In the genomic region with DNA sequence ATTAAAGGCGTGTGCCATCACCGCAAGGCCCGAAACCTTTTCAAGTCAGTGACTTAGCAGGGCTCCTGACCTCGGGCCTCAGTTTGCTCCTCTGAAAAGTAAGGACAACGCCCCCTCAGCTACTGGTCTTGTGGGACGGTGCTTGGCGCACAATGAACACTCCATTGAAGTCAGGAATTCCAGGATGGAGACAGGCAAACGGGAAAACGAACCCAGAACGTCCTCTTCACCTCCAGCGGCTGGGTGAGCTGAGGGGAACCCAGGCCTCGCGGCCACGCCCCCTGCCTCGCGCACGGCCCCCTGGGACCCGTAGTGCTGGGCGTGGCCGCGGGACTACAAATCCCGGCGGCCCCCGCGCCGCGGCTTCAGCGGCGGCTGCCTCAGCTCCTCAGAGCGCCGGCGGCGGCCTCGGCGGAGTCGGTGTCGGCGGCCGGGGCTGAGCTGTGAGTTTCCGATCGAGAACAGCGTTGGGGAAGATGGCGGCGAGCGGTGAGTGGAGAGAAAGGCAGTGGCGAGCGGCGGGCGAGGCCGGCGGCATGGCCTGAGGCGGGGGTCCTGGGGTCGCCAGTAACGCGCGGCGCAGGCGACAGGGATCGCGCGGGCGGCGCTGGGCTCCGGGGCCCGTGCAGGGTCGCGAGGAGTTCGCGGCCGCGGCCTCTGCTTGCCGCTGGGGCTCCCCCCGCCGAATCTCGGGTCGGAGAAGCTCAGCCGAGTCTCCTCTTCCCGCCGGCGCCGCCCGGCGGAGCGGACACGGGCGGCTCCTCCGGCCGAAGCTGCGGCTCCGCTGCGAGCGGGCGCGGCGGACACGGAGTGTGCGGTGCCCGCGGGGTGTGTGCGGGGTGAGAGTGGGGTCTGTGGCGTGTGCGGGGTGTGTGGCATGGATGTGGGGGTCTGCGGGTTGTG, we compare ENCODE assay signal across 8 mouse cellular contexts. TPM values are rescaled to one million over a fixed set of nuclear protein-coding genes. Genes with fewer than 3 reads are reported as not detected.
A peak's percentile ranks its signal among the peaks of the same experiment; 100 is the strongest.
DNase-seq lines count a peak whose midpoint lies in the region; ATAC-seq lines count a peak whose summit lies in the region.

Ncoa3 (plus strand) TSS at position 367 of the 903 bp plus-strand sequence.

- peak within 1 kb of the TSS; percentile 92 for H3K9ac ChIP-seq in forebrain, embryonic 11.5 days (ENCODE audit: low read length)
- H3K9ac ChIP-seq in heart, embryonic 16.5 days (ENCODE audit: low read length): peak within 1 kb of the TSS; percentile 95
- peak within 1 kb of the TSS; percentile 72 for H3K9ac ChIP-seq in liver, embryonic 15.5 days
- H3K9ac ChIP-seq in neural tube, embryonic 12.5 days: peak within 1 kb of the TSS; percentile 97

- H3K27ac ChIP-seq in forebrain, embryonic 11.5 days (ENCODE audit: low read depth, low read length): peak within 1 kb of the TSS; percentile 37; the same call in 1 of the 2 replicates
- H3K27ac ChIP-seq in heart, embryonic 16.5 days (ENCODE audit: low read length): peak within 1 kb of the TSS; percentile 85
- peak within 1 kb of the TSS; percentile 69 for H3K27ac ChIP-seq in liver, embryonic 15.5 days (replicated peaks)
- H3K27ac ChIP-seq in neural tube, embryonic 12.5 days: peak within 1 kb of the TSS; percentile 82

- peak within 1 kb of the TSS; percentile 89 for H3K4me3 ChIP-seq in forebrain, embryonic 11.5 days (ENCODE audit: low read depth, low read length)
- H3K4me3 ChIP-seq in heart, embryonic 16.5 days (ENCODE audit: low read length): peak within 1 kb of the TSS; percentile 93
- peak within 1 kb of the TSS; percentile 77 for H3K4me3 ChIP-seq in liver, embryonic 15.5 days (replicated peaks)
- H3K4me3 ChIP-seq in neural tube, embryonic 12.5 days: peak within 1 kb of the TSS; percentile 95

- ATAC-seq in CD4-positive, CD25-positive, alpha-beta regulatory T cell, adult 4 months: peak; percentile 93
- ATAC-seq in forebrain, embryonic 11.5 days (replicated peaks; ENCODE audit: low FRiP score): peak; percentile 95
- peak; percentile 97 for ATAC-seq in heart, embryonic 16.5 days (replicated peaks; ENCODE audit: extremely low read depth, insufficient read depth, low FRiP score)
- ATAC-seq in liver, embryonic 15.5 days (ENCODE audit: insufficient read depth): peak; percentile 98
- ATAC-seq in neural tube, embryonic 12.5 days (ENCODE audit: low FRiP score, low read depth): peak; percentile 95

- H3K9me3 ChIP-seq in forebrain, embryonic 11.5 days (ENCODE audit: control insufficient read depth, low read length): peaks cover 2% of the 10 kb centered on the region; the same call in 1 of the 2 replicates
- no peaks in the 10 kb centered on the region for H3K9me3 ChIP-seq in heart, embryonic 16.5 days (replicated peaks; ENCODE audit: control insufficient read depth, low read length)
- no peaks in the 10 kb centered on the region; the same call in 1 of the 2 replicates for H3K9me3 ChIP-seq in liver, embryonic 15.5 days (replicated peaks)
- no peaks in the 10 kb centered on the region for H3K9me3 ChIP-seq in neural tube, embryonic 12.5 days

- no peaks in the 10 kb centered on the region for H3K36me3 ChIP-seq in forebrain, embryonic 11.5 days (ENCODE audit: control insufficient read depth, insufficient read depth, low read length)
- 0 out of 2 replicates have a peak, but pooled peaks cover 2% of the 10 kb centered on the region for H3K36me3 ChIP-seq in heart, embryonic 16.5 days (ENCODE audit: control insufficient read depth, insufficient read depth)
- no peaks in the 10 kb centered on the region for H3K36me3 ChIP-seq in liver, embryonic 15.5 days (replicated peaks)
- no peaks in the 10 kb centered on the region for H3K36me3 ChIP-seq in neural tube, embryonic 12.5 days

- peak; percentile 86 for DNase-seq in c-Kit-positive CD71-negative TER-119-negative erythroid progenitor cells, embryonic 14.5 days (ENCODE audit: low read depth)
- DNase-seq in forebrain, embryonic 11.5 days (ENCODE audit: low spot score): peak; percentile 96
- peak; percentile 96 to 98 for DNase-seq in kidney, postnatal 36 days
- DNase-seq in telencephalon, adult 2 months (ENCODE audit: low read depth, low spot score): peak; percentile 86

- no peaks in the 10 kb centered on the region for H3K27me3 ChIP-seq in forebrain, embryonic 11.5 days (ENCODE audit: control insufficient read depth, insufficient read depth, low read length)
- no peaks in the 10 kb centered on the region for H3K27me3 ChIP-seq in heart, embryonic 16.5 days (ENCODE audit: control insufficient read depth, insufficient read depth, low read length)
- H3K27me3 ChIP-seq in liver, embryonic 15.5 days: peaks cover 26% of the 10 kb centered on the region
- H3K27me3 ChIP-seq in neural tube, embryonic 12.5 days (replicated peaks): no peaks in the 10 kb centered on the region

- H3K4me1 ChIP-seq in forebrain, embryonic 11.5 days (replicated peaks; ENCODE audit: control insufficient read depth, insufficient read depth, low read length): peaks cover 3% of the 10 kb centered on the region; the same call in 1 of the 2 replicates
- peaks cover 8% of the 10 kb centered on the region for H3K4me1 ChIP-seq in heart, embryonic 16.5 days (ENCODE audit: control insufficient read depth, insufficient read depth, low read length)
- H3K4me1 ChIP-seq in liver, embryonic 15.5 days (replicated peaks): peaks cover 23% of the 10 kb centered on the region
- H3K4me1 ChIP-seq in neural tube, embryonic 12.5 days: peaks cover 8% of the 10 kb centered on the region; the same call in 1 of the 2 replicates

- peak within 1 kb of the TSS; percentile 95 for H3K4me2 ChIP-seq in forebrain, embryonic 11.5 days (ENCODE audit: low read depth, low read length, severe bottlenecking)
- H3K4me2 ChIP-seq in heart, embryonic 16.5 days (ENCODE audit: low read depth, low read length): peak within 1 kb of the TSS; percentile 98
- peak within 1 kb of the TSS; percentile 97 for H3K4me2 ChIP-seq in liver, embryonic 15.5 days
- peak within 1 kb of the TSS; percentile 87 for H3K4me2 ChIP-seq in neural tube, embryonic 12.5 days (replicated peaks)

- WGBS in forebrain, embryonic 11.5 days: 3% methylated on average over 98 of the region's 103 CpGs
- WGBS in heart, embryonic 16.5 days: 2% methylated on average over 96 of the region's 103 CpGs
- 1% methylated on average over 103 of the region's 103 CpGs for WGBS in liver, embryonic 15.5 days (ENCODE audit: insufficient replicate concordance)
- 3% methylated on average over 103 of the region's 103 CpGs for WGBS in neural tube, embryonic 12.5 days

RNA-seq across cellular contexts. Expression of gene Ncoa3, which starts in this region (rescaled TPM):
- polyA plus RNA-seq in CD4-positive, CD25-positive, alpha-beta regulatory T cell, adult 4 months (2017; shearing (Covaris generic)): 10 to 100 TPM; 78.6 to 87.5 TPM
- polyA plus RNA-seq in forebrain, embryonic 11.5 days (2014; fragmentation: Nextera tagmentation; extraction: Ambion mirVana): 17.4 and 18.1 TPM in 2 replicates
- polyA plus RNA-seq in heart, embryonic 16.5 days (2015; fragmentation: Nextera tagmentation; extraction: Ambion mirVana): 9.5 and 9.9 TPM in 2 replicates
- 3.5 and 3.7 TPM in 2 replicates for polyA plus RNA-seq in liver, embryonic 15.5 days (2015; fragmentation: Nextera tagmentation; extraction: Ambion mirVana)
- polyA plus RNA-seq in neural tube, embryonic 12.5 days (2016; fragmentation: Nextera tagmentation; extraction: Ambion mirVana): 14.4 and 15.4 TPM in 2 replicates

Comparison
In these comparisons a context has a peak if more than half of its experiments do, and no peak if none do; other contexts are left out.
1. Peak in every context shown above with its lines: DNase-seq, ATAC-seq, H3K4me3 ChIP-seq and H3K27ac ChIP-seq.